Mouse (Mus musculus) frontal cortex, postnatal 25 days (tissue): ENCODE measurements at regions not wholly inside any gene's neighbourhood (a gene's known extent, or its start where the extent isn't known, plus 50 kb on each side); places are given as distances from the start of the nearest gene placed in this dataset.

Experiments
- DNase-seq, 2 experiments: peaks; one replicate each; pipeline ENCODE4 v3.0.0; 2022; ENCODE audit warnings: low spot score in 2 of 2

GRCm38 (mm10) chr17:9764041-9764606 lies 94.6 kb upstream of the Pabpc6 start:
- no peak for DNase-seq

DNA sequence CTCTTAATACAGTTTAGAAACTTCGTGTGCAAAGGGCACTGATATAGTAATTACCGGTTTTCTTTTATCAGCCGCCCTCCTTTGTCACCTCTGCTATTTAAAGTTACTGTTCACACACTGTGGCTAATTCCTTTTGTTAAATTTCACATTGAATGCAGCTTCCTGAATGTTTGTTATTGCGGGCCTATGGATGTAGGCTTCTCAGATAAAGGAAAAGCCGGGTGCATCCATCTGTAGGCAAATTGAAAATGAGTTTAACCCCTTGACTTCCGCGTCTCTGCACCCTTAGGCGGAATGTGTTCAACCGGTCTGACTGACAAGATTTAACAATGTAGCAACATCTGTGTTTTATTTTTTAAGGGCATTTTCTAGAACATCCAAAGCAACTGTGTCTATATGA lies 93.6 kb upstream of the Pabpc6 start:
- DNase-seq = no peak

GRCm38 (mm10) chr17:9762436-9762835 lies 92.9 kb upstream of the Pabpc6 start:
- no peak for DNase-seq

- no peak for DNase-seq
Measured at GRCm38 (mm10) chr17:9760706-9761059, 91.2 kb upstream of the Pabpc6 start.

GRCm38 (mm10) chr17:9760026-9760705 lies 90.6 kb upstream of the Pabpc6 start:
- DNase-seq = no peak

DNA sequence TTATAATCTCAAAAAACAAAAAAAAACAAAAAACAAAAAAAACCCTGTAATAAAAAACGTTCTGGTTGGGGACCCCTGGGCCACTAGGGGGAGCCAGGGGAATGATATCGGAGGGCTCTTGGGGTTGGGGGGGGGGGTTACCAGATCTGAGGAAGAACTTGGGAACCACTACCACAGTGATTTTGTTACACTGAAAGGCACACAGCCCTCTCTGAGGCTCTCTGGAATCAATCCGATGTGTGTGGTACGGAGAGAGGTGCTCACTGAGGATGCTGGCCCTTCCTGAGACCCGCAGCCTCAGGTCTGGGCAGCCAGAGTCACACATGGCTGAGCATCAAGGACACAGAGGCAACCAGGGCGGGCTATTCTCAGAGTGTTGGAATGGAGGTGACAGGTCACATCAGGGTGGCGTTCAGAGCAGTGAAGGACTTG lies 89.9 kb upstream of the Pabpc6 start:
- DNase-seq = no peak

GRCm38 (mm10) chr17:9757725-9758251 lies 88.3 kb upstream of the Pabpc6 start:
- no peak for DNase-seq

GRCm38 (mm10) chr17:9756675-9757074 lies 87.2 kb upstream of the Pabpc6 start:
- DNase-seq = no peak

DNA sequence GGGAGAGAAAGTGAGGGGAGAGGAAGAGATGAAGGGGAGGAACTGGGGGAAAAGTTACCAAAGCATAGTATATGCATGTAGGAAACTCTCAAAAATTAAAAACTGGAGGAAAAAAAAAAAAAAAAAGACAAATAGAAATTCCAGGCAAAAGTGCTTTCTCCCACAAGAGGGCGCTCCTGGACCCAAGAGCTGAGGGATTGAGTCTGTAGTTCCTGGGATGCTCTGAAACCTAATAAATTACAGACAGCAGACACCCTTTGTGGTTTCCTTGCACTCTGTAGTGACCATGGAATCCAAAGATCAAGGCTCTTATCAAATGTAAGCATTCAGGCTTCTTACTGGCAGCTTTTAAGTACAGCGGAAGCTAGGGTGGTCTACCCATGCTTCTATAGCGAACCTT lies 86.7 kb upstream of the Pabpc6 start:
- DNase-seq = peak; percentile 51 to 65

DNA sequence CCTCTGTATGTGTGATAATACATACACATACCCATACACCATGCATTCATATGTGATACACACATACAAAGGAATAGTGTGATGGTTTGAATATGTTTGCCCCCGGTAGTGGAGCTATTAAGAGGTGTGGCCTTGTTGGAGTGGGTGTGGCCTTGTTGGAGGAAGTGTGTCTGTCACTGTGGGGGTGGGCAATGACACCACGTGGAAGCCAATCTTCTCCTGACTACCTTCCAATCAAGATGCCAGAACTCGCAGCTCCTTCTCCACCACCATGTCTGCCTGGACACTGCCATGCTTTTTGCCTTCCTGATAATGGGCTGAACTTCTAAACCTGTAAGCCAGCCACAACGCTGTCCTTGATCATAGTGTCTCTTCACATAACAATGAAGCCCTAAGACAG lies 86.1 kb upstream of the Pabpc6 start:
- DNase-seq = no peak

DNA sequence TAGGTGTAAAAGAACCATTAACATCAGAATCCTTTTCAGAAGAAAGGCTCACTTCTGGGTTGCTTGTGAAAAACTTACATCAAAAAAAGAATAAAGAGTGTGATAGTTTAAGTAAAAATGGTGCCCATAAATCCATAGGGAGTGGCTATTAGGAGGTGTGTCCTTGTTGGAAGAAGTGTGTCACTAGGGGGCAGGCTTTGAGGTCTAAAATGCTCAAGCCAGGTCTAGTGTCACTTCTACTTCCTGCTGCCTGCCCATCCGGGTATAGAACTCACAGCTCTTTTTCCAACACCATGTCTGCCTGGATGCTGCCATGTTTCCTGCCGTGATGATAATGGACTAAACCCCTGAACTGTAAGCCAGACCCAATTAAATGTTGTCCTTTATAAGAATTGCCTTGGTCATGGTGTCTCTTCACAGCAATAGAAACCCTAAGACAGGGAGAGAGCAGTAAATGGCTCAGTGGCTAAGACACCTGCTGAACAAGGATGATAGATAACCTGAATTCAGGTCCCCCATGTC lies 85.4 kb upstream of the Pabpc6 start:
- no peak for DNase-seq

GRCm38 (mm10) chr17:9752848-9753247 lies 83.3 kb upstream of the Pabpc6 start:
- DNase-seq = no peak

- DNase-seq = no peak
Measured at GRCm38 (mm10) chr17:9751348-9752170, 82.0 kb upstream of the Pabpc6 start.

- no peak for DNase-seq
Measured at GRCm38 (mm10) chr17:9750046-9750445, 80.5 kb upstream of the Pabpc6 start.

DNA sequence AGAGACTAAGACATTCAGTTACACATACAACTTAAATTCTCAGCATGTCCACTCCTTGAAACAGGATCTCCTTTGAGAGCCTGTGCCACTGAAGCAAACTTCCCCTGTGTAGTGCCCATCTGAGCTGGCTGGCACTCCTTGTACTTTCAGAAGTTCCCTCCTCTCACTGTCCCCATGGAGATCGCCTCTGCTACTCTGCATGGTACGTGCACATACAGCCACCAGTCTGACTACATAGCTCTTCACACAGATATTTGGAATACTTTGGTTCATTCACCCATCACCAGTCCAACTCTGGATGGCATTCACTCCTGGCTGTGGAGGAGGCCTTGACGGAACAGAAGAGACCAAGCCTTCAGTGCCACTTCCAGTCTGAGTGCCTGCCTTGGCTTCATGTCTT lies 79.8 kb upstream of the Pabpc6 start:
- DNase-seq = no peak

GRCm38 (mm10) chr17:9747893-9748292 lies 78.4 kb upstream of the Pabpc6 start:
- DNase-seq = no peak

DNA sequence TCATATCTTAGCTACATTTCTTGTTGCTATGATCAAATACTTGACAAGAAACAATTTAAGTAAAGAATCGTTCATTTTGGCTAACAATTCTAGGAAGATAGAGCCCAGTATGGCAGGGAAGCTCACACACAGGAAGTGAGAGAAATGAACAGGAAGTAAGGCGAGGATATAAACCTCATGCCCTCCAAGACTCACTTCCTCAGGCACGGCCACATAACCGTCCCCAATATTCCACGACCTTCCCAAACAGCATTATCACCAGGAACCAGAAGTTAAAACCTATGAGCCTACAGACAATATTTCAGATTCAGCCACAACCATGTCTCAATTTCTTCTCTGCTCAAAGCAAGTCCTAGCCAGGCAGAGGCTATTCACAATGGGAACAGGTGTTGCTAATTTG lies 73.8 kb upstream of the Pabpc6 start:
- DNase-seq = no peak

DNA sequence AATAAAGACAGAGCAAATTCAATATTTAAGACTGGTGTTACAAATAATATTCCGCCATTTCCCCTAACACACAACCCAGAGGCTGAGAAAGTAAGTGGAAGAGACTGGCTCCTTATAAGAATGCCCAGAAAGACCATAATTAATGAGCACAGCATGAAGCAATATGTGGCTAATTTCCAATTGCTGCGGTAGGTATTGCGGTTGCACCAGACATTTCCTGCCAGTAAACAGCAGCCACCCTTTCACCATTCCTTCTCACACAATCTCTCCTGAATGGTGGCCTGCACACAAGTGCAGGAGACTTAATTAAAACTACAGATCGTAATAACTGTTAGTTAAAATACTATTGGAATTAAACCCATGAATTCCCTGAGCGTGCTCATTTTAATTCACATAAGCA lies 71.8 kb upstream of the Pabpc6 start:
- no peak for DNase-seq

- DNase-seq = no peak
Measured at GRCm38 (mm10) chr17:9729020-9729419, 59.5 kb upstream of the Pabpc6 start.

DNA sequence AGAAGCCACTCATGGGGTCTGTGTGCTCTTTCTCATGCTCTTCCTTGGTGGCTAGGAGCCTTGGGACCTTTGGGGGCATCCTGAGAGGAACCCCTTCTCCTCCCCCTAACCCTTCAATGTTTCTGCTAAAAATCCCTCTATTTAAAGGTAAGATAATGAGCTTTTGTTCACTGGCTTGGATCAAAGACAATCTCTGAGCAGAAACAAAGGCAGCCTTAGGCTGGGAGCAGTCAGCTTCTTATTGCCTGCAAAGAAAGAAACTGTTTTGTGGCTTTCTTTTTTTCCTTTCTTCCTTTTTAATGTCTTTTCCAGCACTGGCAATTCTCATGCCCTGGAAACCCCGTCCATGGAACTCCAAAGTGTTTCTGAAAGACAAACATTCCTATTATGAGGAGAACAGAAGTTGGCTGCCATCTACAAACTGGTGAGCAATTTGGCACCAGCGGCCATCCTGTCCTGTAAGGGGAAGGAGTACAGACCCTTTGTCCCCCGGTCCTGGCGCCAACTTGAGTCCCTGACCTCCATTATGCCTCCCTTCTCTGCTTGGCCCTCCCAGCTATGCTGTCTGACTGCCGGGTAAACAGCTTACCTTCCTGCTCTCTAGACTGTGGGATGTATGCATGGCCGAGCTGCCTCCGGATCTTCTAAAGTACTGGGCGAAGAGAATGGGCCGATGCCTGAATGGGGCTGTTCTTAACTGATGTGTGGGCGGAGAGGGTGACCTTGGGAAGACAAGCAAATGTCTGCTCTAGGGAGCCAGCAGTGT lies 56.4 kb upstream of the Pabpc6 start:
- DNase-seq = no peak

DNA sequence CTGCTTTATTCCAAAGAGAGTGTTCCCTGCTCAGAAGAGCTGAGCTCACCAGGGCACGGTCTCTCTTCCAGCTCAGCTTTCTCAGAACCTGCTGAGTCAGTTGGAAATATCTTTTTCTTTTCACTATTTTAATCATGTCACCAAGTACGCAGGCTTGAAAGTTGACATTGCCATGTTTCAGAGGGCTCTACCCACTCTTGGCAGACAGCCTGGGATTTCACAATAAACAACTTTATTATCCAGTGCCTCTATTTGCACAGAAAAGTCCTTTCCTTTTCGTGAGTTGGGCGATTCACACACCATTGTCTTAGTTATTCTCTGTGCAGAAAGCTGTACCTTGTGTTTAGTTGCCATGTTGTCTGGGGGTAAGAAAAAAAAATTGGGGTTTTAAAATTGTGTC lies 54.0 kb upstream of the Pabpc6 start:
- DNase-seq = no peak

DNA sequence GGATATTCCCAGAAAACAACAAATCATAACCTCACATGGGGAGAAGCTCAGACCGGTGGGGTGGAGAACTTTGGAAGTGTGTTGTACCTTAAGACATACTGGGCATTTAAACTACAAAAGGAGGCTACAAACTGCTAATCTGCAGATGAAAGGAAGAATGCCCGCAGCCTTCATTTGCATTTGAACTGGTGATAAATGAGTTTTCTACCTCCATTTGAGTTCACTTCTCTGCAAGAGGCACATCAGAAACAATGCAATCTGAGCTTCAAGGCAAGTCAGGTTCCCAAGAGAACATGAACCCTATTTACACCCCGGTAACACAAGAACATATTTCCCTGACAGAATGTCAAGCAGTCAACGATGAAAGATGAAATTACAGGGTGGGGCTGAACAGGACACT lies 53.2 kb upstream of the Pabpc6 start:
- DNase-seq = no peak
